Comparison of ENCODE assay signal across 10 mouse cellular contexts in genomic region chr11:16904302-16905011, GRCm38 (mm10). TPM values are rescaled to one million over a fixed set of nuclear protein-coding genes. Genes with fewer than 3 reads are reported as not detected.
DNase-seq lines count a peak whose midpoint lies in the region; ATAC-seq and TF ChIP-seq lines count a peak whose summit lies in the region.
"Had no signal": no experiment of that assay in that cellular context is flagged by ENCODE, and none has a peak within 500 bp of the region (broad histone marks: within the 10 kb centered on the region; RNA-seq: fewer than 3 reads in every experiment).

No protein-coding gene starts in this region.

- H3K4me2 ChIP-seq in kidney, embryonic 14.5 days (replicated peaks; ENCODE audit: low read depth, low read length) = no peak overlapping the region
- H3K4me2 ChIP-seq: liver, embryonic 13.5 days had no signal

- H3K4me1 ChIP-seq in kidney, adult 2 months (ENCODE audit: control insufficient read depth, insufficient read depth, low read length) = no peaks in the 10 kb centered on the region
- H3K4me1 ChIP-seq in kidney, embryonic 14.5 days (ENCODE audit: control insufficient read depth, insufficient read depth, low read length) = no peaks in the 10 kb centered on the region

- intact Hi-C loops in left cerebral cortex, postnatal 36 days (cut with DNase I) = no loop called here

- H3K27me3 ChIP-seq in kidney, adult 2 months (replicated peaks; ENCODE audit: control insufficient read depth, insufficient read depth, low read length) = no peaks in the 10 kb centered on the region
- H3K27me3 ChIP-seq in kidney, embryonic 14.5 days (ENCODE audit: control insufficient read depth, insufficient read depth, low read length) = no peaks in the 10 kb centered on the region
- H3K27me3 ChIP-seq: liver, embryonic 13.5 days had no signal

- peak; percentile 7 for DNase-seq in kidney, adult 2 months
- DNase-seq in Muller cell, postnatal 12 days (ENCODE audit: inconsistent ontology term) = peak; percentile 57
- DNase-seq in brain, adult 2 months (ENCODE audit: low read depth, low spot score) = peak; percentile 83
- peak; percentile 22 to 23 for DNase-seq in left cerebral cortex, postnatal 36 days (ENCODE audit: low spot score in 2 of 2)
- DNase-seq in thymus, postnatal 36 days = no peak
- DNase-seq: kidney, adult 9 months; liver, embryonic 13.5 days had no signal

- no peak overlapping the region for H3K27ac ChIP-seq in kidney, adult 2 months (ENCODE audit: insufficient read depth, low read depth, low read length)
- H3K27ac ChIP-seq in kidney, embryonic 14.5 days (ENCODE audit: low read depth, low read length) = no peak overlapping the region
- H3K27ac ChIP-seq: liver, embryonic 13.5 days had no signal

- TF ChIP-seq POLR2A in kidney, adult 2 months (IDR thresholded peaks at IDR 0.05; ENCODE audit: low read depth, low read length) = no peak

- WGBS in kidney, adult 2 months = 76% methylated on average over 8 of the region's 8 CpGs
- WGBS in kidney, embryonic 14.5 days = 75% methylated on average over 8 of the region's 8 CpGs

- TF ChIP-seq CTCF in kidney, adult 2 months (conservative IDR thresholded peaks at IDR 0.05; ENCODE audit: insufficient read depth, insufficient read length, low read depth, low read length) = no peak

- H3K9me3 ChIP-seq in kidney, embryonic 14.5 days (ENCODE audit: control insufficient read depth, low read length) = no peaks in the 10 kb centered on the region
- H3K9me3 ChIP-seq: liver, embryonic 13.5 days had no signal

- ATAC-seq in kidney, embryonic 14.5 days (ENCODE audit: low FRiP score, low TSS enrichment) = no peak
- ATAC-seq in megakaryocyte progenitor cell, adult 5-6 weeks (replicated peaks; ENCODE audit: poor library complexity) = no peak

- peaks cover 7% of the 10 kb centered on the region for H3K36me3 ChIP-seq in kidney, adult 2 months (ENCODE audit: control insufficient read depth, insufficient read depth, low read length)
- no peaks in the 10 kb centered on the region for H3K36me3 ChIP-seq in kidney, embryonic 14.5 days (ENCODE audit: control insufficient read depth, insufficient read depth, low read length)
- H3K36me3 ChIP-seq: liver, embryonic 13.5 days had no signal

- no peak overlapping the region for H3K4me3 ChIP-seq in kidney, adult 2 months (ENCODE audit: insufficient read depth, low read depth, low read length)
- no peak overlapping the region for H3K4me3 ChIP-seq in kidney, embryonic 14.5 days (ENCODE audit: low read length)
- H3K4me3 ChIP-seq: erythroblast, embryonic 14.5 days; liver, embryonic 13.5 days had no signal

- H3K9ac ChIP-seq in kidney, embryonic 14.5 days (ENCODE audit: low read depth, low read length) = no peak overlapping the region
- H3K9ac ChIP-seq: liver, embryonic 13.5 days had no signal

RNA-seq across cellular contexts. Expression of gene Fbxo48, which starts 46.7 kb away (rescaled TPM):
- polyA plus RNA-seq in kidney, adult 2 months (2012; rRNA removed) = 0.08 and 0.11 TPM in 2 replicates
- 1.7 and 2.3 TPM in 2 replicates for polyA plus RNA-seq in kidney, embryonic 14.5 days (2014; fragmentation: Nextera tagmentation; extraction: Ambion mirVana)
- 1 to 10 TPM; 1.3 to 1.5 TPM for total RNA-seq in left cerebral cortex, postnatal 36 days (2021)
- 7.6 and 12.7 TPM in 2 replicates for total RNA-seq in megakaryocyte progenitor cell, adult 5-6 weeks (2015)
- 8.1 and 10.3 TPM in 2 replicates for total RNA-seq in megakaryocyte progenitor cell, adult 5-6 weeks (2017)

Comparison
In these comparisons a context has a peak if more than half of its experiments do, and no peak if none do; other contexts are left out.
1. DNase-seq: peak in kidney, adult 2 months (single experiment), Muller cell, postnatal 12 days (single experiment), brain, adult 2 months (single experiment) and left cerebral cortex, postnatal 36 days (2 of 2); none in thymus, postnatal 36 days (0 of 2).